Mouse (Mus musculus) spleen, embryonic (tissue): ENCODE data around the gene Olfr952.

Source experiments
- CTCF ChIA-PET: fragments of 350-600 bp; sonication (Branson Sonifier 250); formaldehyde crosslinking; loops from one replicate; lab custom pipeline; 2022; lab: Charles Lee

Olfr952 gene

GRCm38 (mm10) chr9:39427048-39427447 is at the start of gene Olfr952:
Gene Olfr952 (minus strand): TSS chr9:39427148.
- CTCF ChIA-PET: no interaction called here

GRCm38 (mm10) chr9:39471844-39472243 is 44.9 kb upstream of the Olfr952 start, which contains the start of gene Olfr955:
Gene Olfr955 (minus strand): TSS chr9:39471944.
- CTCF ChIA-PET: no interaction called here

- CTCF ChIA-PET: no interaction called here
Observed at GRCm38 (mm10) chr9:39456401-39456800, 29.5 kb upstream of the Olfr952 start, which contains the start of gene Olfr954. Gene Olfr954 (plus strand): TSS chr9:39456701.

- CTCF ChIA-PET: no interaction called here
Observed at GRCm38 (mm10) chr9:39387110-39387509, 39.8 kb downstream of the Olfr952 start, which contains the start of gene Olfr951. Gene Olfr951 (plus strand): TSS chr9:39387410.
